Mouse (Mus musculus) CD4-positive, CD25-positive, alpha-beta regulatory T cell, adult 2 months (primary cell): Measurements from ENCODE around the gene Glg1.
"Not testable (repeated sequence)": the region's sequence is repeated elsewhere in the genome, so short reads cannot be mapped to it uniquely, and the experiment has no call there.

Experiments used
- DNase-seq: peaks from one replicate; pipeline ENCODE4 v3.0.0-alpha.2; 2012; ENCODE audit warnings: low read depth, low spot score

The Glg1 gene

DNA sequence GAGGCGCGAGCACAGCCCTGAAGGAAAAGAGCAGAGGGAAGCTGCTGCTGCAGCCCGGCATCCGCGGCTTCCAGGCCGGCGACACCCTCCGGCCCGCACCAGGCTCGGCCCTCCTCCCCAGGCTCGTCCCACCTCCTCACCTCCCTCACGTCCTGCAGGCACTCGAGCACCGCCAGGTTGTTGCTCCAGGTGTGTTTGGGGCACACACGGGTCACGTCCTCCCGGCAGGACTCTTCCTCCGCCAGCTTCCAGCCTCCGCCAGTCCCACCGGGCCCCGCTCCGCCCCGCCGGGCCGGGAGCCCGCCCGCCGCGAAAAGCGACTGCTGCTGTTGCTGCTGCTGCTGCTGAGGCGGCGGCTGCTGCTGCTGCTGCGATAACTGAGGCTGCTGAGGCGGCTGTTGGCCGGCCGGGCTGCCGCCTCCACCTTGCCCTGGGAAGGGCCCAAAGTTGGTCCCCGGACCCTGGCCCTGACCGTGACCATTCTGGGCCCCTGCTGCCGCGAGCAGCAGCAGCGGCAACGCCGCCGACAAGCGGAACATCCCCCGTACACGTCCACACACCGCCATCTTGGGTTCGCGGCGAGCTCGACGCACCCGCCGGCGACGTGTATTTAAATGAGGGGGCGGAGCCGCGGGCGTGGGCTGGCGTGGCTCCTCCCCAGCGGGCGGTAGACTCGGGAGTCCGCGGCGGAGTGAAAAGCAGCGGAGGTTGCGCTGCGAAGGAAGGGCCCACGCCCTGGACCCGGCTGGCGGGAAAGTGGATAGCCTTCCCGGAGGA, at the start of gene Glg1:
Gene Glg1 (minus strand): TSS at position 586 of the 777 bp plus-strand sequence.
- DNase-seq = peak; percentile 96

DNA sequence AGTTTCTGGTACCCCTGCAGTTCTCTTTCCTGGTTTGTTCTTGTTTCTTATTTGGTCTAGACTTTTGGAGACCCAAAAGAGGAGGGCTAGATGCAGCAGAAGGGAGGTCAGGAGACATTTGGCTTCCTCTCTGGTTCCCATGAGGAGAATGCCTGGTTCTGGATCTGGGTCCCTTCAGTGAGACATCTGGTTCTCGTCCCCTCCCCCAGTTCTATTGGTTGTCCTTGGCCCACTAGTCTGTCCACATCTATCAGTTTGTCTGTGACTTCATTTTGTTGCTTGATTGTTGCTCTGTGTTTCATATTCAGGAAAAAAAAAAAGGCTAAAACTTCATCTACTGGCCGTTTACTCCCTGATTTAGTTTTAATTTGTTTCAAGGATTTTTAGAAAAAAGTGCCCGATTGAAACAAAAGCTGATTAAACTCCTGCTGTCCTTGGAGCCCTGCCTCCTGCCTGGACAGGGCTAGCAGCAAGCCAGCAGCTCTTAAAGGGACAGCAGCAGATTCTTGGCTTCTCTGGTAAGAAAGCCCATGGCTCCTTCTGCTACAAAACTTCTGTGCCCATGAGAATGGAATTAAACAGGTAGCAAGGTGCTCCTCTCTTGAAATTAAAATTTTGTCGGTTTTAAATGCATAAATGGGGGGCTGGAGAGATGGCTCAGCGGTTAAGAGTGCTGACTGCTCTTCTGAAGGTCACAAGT, 46.2 kb upstream of the Glg1 start:
- DNase-seq = no peak

DNA sequence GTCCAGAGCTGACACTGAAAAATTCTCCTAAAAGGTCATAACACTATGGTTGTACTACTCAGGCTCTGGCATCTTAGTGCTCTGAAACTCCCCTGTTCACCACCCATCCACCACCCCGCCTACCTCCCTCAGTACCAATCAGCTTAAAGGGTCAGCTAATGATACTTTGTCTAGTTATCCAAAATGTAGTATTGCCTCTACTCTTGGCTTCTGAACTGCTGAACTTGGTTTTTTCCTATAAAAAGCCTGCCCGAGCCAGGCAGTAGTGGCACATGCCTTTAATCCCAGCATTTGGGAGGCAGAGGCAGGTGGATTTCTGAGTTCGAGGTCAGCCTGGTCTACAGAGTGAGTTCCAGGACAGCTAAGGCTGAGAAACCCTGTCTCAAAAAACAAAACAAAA, 45.3 kb upstream of the Glg1 start:
- DNase-seq = no peak

DNA sequence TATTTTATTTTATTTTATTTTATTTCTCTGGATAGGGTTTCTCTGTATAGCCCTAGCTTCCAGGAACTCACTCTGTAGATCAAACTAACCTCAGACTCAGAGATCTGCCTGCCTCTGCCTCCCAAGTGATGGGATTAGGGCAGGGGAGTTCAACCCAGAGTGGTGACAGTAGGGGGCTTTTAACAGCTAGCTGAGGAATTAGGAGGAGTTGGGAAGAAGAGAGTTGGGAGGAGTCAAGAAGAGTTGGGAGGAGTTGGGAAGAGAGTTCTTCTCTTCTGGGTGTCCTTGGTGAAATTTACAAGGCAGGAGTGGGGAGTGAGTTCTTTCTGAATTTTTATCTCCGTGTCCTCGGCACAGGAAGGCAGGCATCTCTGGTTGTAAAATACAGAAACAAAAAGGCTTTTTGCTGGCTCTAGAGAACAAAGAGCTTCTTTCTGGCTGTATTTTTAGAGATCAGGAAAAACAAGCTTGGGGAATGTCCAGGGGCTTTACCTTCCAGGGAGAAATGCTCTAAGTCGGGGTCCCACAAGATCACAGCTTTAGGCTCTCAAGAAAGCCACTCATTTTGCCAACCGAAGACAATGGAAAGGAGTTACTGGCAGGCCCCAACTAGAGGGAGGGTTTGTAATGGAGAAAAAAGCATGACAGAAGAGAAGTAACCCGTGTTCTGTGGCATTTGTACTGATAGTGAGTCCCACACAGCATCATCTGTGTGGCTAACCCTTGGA, 44.2 kb upstream of the Glg1 start:
- not testable (repeated sequence) for DNase-seq

DNA sequence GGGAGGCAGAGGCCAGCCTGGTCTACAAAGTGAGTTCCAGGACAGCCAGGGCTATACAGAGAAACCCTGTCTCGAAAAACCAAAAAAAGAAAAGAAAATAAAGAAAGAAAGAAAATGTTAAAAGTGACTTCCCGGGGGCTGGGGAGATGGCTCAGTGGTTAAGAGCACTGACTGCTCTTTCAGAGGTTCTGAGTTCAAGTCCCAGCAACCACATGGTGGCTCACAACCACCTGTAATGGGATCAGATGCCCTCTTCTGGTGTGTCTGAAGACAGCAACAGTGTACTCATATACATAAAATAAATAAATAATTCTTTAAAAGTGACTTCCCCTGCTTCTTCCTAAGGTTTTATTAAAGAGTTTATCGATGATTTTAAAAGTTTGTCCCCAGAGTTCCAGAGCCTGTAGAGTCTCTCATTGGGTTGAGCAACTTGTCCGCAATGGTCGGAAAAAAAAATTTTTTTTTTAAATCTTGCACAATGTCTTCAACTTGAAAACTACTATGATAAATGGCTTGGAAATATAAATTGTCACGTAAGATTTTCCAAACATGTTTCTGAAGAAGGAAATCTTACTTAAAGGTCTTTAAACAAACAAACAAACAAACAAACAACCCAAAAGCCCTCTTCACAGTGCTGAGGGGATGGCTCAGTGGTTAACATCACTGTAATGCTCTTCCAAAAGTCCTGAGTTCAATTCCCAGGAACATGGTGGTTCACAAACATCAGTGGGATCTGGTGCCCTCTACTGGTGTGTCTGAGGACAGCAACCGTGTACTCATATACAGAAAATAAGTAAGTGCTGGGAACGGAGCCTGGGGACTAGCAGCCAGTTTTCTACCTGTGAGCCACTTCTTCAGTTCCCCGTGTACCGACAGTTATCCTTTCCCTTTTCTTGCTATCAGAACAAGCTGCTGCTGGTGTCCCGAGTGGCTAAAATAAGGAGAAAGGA, 41.9 kb upstream of the Glg1 start:
- DNase-seq = peak; percentile 49

DNA sequence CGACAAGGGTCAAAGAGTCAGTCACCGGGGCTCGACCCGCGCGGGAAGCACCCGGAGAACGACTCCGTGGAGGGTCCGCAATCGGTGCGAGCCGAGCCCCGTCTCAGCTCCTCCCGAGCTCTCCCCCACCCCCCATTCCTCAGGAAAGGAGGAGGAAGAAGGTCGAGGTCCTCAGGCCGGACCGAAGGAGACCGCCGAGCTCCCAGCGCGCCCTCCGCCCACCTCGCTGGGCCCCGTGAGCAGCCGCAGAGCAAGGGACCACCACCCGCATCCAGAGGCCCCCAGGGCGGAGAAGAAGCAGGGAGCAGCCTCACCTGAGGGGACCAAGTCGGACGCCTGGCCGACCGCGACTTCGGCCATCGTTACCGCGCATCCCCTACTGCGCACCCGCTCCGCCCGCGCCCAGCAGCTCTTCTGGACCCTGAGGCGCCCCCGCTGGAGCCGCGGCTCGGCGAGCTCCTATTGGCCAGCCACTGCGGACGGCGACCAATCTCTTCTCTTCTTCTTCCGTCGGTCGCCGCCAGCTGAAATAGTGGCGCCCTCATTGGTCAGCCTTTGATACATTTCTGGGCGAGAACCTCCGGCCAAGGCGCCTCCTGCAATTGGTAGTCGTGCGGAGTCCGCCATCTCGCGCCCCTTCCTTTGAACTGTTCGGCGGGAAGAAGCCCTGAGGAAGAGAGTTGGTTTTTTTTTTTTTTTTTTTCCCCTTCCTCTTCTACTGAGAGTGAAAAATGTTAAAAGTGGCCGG, 41.0 kb upstream of the Glg1 start, which contains the start of gene Rfwd3:
Gene Rfwd3 (minus strand): TSS at position 402 of the 748 bp plus-strand sequence.
- peak; percentile 96 for DNase-seq

DNA sequence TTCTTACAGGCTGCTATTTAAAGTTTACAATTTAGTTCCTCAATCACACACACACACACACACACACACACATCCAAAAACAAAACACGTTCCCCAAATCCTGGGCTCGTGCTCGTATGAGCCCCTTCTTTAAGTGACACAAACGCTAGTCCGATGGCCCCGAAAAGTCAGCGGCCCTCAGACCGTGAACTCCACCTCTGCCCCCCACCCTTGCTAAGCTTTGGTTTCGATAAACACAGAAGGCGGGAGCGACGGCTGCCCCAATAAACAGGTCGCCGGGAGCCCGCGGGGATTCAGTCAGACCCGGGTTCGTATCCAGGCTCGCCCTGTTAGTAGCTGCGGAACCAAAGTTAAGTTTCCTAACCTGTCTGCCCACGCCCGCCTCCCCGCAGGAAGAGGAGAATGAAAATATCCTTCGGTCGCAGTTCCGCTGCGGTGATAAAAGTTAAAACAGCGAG, 40.4 kb upstream of the Glg1 start:
- DNase-seq = peak; percentile 70

DNA sequence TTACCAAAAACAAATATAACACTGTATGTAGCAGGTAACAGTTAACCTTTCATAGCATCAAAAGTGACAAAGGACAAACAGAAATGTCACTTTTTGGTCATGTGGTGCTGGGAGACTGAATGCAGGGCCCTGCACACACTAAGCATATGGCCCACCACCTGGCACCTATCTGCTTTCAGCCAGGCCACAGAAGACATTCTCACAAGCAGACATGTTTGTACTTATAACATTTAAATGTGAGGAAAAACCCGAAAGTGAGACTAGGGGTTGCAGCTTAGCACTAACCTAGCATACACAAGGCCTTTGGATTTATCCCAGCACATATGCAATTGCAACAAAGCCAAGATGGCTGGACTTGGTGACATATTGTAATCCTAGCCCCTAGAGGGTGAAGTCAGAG, 39.0 kb upstream of the Glg1 start:
- DNase-seq = no peak

DNA sequence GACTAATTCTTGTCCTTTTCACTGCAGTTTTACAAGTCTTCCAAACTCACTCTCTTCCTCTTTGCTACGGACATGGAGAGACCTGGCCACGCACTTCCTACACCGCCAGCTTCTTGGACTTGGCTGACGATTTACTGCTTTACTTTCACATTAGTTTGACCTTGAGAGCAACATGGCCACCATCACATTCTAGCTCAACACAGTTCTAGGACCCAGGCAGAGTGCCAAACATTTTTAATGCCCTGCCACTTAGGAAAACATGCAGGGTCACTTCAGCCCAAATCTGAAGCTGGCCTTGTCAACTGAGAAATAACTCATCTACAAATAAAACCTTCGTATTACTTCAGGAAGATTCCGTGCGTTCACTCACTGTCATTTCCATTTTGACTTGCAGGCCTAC, 32.7 kb upstream of the Glg1 start:
- no peak for DNase-seq

DNA sequence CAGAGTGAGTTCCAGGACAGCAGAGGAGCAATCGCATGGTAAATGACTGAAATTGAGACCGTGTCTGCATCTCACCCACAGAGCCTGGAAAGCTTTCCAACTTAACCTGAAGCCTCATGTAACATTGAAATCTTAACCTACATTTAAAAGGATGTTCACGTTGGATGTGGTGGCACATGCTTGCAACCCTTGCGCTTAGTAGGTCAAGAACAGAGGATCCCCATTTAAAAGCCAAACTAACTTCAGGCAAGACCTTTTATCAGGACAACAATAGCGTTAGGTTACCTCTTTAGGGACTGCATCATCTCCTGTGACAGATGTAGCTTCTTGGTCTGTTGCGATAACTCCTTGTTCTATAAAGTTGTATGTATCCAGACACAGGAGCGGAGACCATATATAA, 31.6 kb upstream of the Glg1 start:
- no peak for DNase-seq

DNA sequence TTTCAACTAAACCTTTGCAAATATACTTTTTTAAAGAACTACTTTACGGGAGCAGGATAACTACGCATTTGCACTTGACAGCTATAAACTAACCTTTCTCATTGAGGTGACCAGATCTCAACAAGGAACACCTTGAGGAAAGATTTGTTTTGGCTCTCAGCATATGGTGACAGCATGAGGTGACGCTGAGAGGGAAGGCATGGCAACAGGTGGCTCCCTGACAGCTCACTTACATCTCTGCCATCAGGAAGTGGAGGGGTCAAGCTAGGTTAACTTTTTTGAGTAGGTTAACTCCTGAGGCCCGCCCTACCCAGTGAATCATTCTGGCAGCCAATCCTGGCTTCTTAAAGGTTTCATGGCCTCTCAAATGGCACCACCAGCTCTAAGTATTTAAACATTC, 26.6 kb upstream of the Glg1 start:
- no peak for DNase-seq

DNA sequence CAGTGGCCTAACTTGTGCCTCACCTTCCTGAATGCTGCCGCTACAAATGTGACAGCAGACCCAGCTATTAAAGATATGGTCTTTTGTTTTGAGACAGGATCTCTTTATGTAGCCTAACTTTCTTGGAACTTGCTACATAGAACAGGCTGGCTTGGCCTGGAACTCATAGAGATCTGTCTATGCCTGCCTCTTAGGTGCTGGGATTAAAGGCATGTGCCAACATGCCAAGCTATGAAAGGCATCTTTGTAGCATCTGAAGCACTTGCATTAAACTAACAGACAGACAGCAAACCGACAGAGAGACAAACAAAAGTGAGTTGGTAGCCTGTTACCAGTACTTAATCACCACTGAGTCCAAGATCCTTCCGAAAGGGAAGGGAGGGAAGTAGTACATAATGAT, 23.1 kb upstream of the Glg1 start:
- DNase-seq = no peak

DNA sequence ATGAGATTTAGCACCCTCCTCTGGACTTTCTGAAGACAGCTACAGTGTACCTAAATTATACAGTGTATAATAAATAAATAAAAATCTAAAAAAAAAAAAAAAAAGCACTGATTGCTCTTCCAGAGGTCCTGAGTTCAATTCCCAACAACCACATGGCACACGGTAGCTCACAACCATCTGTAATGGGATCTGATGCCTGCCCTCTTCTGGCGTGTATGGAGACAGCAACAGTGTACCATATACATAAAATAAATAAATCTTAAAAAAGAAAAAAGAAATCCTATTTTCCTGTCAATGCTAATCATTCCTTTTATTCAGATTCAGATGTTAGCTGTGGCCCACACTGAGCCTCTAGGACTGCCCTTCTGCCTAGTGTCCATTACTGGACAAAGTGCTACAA, 9.3 kb upstream of the Glg1 start:
- no peak for DNase-seq

DNA sequence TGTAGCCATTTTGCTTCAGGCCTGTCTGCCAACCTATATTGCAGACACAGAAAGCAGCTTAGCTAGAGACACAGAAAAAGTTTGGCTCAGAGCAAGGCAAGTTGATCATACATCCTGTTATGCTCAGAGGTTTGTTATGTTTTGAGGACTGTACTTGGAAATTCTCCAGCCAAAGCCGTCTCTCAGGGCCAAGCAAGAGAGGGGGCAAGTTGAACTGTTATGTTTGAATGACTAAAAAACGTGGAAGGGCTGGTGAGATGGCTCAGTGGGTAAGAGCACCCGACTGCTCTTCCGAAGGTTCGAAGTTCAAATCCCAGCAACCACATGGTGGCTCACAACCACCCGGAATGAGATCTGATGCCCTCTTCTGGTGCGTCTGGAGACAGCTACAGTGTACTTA, 7.1 kb upstream of the Glg1 start:
- not testable (repeated sequence) for DNase-seq

DNA sequence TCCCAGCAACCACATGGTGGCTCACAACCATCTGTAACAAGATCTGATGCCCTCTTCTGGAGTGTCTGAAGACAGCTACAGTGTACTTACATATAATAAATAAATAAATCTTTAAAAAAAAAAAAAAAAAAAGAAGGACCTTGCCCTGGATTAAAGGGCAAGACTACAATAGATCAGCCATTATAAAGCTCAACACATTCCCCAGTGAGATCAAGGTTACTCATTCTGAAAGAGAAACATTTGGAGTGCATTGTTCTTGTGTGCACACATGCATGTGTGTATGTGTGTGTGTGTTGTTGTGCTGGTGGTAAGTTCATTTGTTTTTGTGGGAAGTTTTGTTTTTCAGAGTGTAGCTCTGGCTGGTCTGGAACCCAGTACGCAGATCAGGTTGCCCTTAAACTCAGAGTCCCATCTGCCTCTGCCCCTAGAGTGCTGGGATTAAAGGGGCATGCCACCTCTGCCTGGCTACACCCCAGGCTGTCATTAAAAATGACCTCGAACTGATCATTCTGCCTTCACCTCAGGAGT, 5.7 kb upstream of the Glg1 start:
- DNase-seq = no peak

DNA sequence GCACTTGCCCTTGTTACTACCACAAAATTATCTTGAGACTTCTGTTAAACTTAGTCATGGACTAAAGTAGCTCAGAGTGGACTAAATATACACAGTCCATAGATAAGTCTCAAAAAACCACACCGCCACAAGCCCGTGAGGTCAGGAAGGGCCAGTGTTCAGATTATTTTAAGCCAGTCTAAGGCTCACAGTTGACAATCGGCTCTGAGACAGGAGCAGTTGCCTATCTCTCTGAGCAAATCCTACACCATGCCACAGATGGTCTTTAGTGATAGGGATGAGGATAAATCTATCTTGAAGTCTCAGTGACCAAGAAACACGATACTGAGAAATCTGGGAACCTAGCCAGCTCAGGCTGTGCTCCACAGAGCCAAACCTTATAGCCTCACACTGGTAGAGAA, 3.0 kb upstream of the Glg1 start:
- DNase-seq = no peak

DNA sequence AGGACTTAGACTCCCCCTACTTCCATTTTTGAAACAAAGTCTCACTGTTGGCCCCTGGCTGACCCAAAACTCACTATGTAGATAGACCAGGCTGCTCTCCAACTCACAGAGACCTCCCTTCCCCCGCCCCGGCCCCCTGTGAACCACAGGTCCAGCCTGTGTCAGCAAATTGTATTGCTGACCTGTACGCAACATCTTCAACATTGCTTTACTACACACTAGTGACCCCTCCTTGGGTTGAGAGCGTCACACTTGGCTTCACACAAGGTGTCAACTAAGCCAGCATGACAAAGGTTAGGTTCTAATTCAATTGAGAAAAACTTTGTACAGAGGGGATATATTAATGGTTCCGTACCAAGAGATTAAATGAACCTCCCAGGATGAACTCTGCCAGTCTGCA, 1.2 kb upstream of the Glg1 start:
- peak; percentile 8 for DNase-seq

DNA sequence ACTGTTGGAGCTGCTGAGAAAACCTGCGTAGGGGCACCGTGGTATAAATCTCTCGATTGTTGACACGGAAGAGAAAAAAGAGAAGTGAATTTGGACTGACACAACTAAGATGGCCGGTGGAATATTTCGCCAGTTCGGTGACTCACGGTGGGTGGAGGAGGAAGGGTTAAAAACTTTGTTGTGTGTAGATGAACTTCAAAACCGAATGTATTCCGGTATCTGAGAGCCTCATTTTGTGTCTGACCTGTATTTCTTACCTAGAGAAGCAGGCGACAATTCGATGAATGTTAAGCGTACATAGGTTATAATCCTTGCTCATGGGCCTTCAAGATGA, 359 bp upstream of the Glg1 start:
- DNase-seq = no peak

DNA sequence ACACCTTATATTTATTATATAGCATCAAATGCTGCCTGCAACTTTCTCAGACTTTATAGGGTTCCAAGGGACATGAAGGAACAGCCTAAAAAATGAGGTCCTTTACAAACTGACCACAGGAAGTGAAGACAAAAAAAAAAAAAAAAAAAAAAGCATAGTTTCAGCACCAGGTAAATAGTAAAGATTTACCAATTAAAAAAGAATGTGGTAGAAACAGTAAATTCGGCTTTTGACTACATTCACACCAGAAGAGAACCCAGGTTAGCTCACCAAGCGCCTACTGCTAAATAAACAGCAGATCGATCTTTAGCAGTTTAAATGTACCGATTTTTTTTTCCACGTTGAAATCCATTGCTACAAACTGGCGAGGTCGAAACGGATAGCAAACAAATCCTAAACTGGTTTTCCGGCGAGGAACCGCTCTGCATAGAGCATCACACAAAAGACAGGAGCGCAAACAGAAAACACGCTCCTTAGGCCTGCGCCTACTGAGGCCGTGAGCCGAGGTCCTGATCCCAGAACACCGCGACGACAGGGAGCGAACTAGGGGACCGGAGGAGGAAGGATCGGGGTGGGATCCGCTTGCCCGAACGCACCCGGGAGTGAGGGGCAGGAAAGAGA, 896 bp downstream of the Glg1 start:
- DNase-seq = no peak
